Mouse (Mus musculus) hindlimb bud, embryonic 11.5 days (tissue): ENCODE results near the gene Sbp.

Source experiments
- DNase-seq: peaks from one replicate; pipeline ENCODE4 v3.0.0-alpha.2; 2012; ENCODE audit warnings: low read depth, low spot score; ENCODE audit errors: extremely low spot score

The Sbp gene

DNA sequence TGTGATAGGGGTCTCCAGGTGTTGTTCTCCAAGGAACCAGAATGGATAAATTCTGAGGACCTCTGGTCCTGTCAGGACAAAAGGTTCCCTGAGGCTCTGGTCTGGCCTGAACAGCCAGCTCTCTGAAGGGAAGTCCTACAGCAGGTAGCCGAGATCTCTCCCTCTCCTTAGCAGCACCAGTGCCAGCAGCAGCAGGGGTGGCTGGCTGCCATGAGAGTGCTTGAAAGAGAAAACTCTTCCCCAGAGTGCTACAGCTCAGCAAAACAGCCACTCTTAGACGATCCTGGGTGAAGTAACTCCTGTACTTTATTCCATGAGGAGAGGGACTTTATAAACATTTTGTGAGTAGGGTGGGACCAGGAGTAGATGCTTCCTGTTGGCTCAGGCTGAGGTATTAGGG is 48.3 kb downstream of the Sbp start:
- DNase-seq: no peak

DNA sequence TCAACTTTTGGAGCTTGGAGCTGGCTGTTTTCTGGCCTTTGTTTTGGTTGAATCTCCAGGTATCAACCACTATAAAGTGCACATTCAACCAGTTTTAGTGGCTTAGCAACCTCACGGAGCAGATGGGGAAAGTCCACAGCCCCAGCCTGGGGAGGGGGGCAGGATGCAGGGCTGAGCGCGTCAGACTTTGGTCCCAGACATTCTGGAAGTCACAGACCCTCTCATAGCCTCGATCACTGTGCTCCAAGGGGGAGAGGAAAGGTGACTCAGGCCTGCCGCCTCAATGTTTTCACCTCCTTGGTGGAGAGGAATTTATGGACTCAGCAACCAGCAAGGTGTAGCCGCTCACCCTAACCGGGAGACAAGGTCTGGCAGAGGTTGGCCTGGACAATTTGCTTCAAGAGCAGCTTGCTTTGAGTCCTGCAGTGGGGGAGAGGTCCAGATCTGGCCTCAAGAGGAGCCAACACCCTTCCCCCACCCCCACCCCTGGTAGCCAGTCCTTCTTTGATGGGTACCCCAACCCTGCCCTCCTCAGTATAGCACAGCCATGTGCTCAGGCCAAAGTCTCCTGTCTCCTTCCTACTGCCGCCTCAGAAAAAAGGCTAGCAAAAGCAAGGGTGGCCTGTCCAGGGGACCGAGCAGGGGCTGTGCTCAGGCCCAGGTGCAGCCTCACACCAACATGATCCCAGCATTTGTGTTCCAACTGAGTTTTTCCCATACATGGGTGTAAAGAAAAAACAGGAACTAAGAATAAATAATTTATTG is 51.5 kb downstream of the Sbp start:
- DNase-seq: no peak

DNA sequence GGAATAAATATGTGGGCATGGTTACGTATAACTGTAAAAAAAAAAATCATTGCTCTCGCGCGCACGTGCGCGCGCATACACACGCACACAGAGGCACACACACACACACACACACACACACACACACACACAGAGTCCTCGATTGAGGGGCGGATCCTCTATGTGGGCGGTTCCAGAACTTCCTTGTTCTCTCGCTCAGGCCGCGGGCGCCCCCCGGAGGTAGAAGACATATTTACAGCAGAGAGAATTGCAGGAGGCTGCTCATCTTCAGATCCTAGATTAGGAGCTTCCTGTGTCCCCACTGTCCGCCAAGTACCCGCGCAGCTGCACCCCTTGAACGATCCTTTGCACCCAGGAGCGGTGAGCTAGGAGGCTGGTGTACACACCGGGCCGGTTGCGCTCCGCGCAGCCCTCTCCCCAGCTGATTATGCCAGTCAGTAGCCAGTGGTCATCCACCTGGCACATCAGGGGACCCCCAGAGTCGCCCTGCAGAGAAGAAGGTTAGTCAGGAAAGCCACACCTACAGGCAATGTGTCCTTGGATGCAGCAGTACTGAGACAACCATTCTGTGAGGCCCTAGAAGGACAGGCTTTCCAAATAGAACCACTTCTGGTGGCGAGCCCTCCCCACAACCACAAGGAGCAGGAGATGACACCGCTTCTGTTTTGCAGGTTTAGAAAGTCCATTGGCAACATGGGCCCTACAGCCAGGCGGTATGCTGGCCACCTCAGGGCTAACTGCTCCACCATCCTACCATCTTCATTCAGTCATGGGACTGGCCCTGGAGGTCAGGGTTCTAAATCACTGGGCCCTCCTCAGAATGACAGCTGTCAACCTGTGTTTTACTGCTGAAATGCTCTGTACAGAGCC is 52.3 kb downstream of the Sbp start:
- DNase-seq: peak; percentile 31

DNA sequence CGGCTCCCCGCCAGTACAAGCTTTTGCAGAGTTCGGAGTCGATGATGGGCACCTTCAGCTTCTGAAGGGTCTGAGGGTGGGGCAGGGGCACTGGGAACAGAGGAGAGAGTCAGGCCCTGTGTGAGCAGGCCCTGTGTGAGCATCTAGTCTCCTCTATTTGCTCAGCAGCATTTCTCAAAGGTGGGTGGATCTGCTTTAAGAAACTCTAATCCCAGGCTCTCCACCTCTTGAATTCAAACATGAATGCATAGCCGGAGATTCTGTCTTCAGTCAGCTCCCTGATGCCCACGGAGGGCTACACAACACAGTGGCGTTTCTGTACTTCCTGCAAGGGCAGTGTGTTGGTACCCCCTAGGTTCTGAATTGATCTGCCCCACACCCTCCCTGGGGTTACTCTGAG is 53.2 kb downstream of the Sbp start:
- no peak for DNase-seq
